Mouse (Mus musculus) C2C12 (cell line): ENCODE results near the gene 1700113H08Rik. TPM values are rescaled to one million over a fixed set of nuclear protein-coding genes. Genes with fewer than 3 reads are reported as not detected.

Experiments used
- H3K27me3 ChIP-seq: one replicate; pipeline ENCODE4 v1.6.1; 2011; ENCODE audit not compliant: control insufficient read depth, insufficient read depth, insufficient read length
- H3K36me3 ChIP-seq: one replicate; pipeline ENCODE4 v1.6.1; 2011; ENCODE audit not compliant: control insufficient read depth, insufficient read depth
- H3K4me3 ChIP-seq: one replicate; pipeline ENCODE4 v1.5.1; 2011; ENCODE audit warnings: mild to moderate bottlenecking, control low read depth; ENCODE audit not compliant: poor library complexity, insufficient read depth, severe bottlenecking
- H3K79me2 ChIP-seq: one replicate; pipeline ENCODE4 v1.6.1; 2011; ENCODE audit not compliant: control insufficient read depth, insufficient read depth
- H3K79me3 ChIP-seq: one replicate; pipeline ENCODE4 v1.6.1; 2011; ENCODE audit warnings: low read depth, control low read depth
- H3ac ChIP-seq: one replicate; pipeline ENCODE3; 2011; ENCODE audit warnings: low read depth; ENCODE audit not compliant: control insufficient read depth, insufficient read length
- CEBPB ChIP-seq: IDR thresholded peaks from one replicate; pipeline ENCODE4 v1.6.1; 2011; ENCODE audit warnings: low read depth, mild to moderate bottlenecking, control low read depth, moderate library complexity
- CTCF ChIP-seq: IDR thresholded peaks from one replicate; pipeline ENCODE4 v1.5.1; 2011; ENCODE audit not compliant: control insufficient read depth, insufficient read depth, insufficient read length
- FOSL1 ChIP-seq: IDR thresholded peaks from one replicate; pipeline ENCODE4 v1.8.0; 2011; ENCODE audit warnings: mild to moderate bottlenecking, low read length; ENCODE audit not compliant: poor library complexity, insufficient read depth, severe bottlenecking
- MAX ChIP-seq: IDR thresholded peaks from one replicate; pipeline ENCODE4 v1.6.1; 2011; ENCODE audit warnings: mild to moderate bottlenecking, control low read depth
- MYOD1 ChIP-seq: IDR thresholded peaks from one replicate; pipeline ENCODE4 v1.6.1; 2011; ENCODE audit warnings: low read depth; ENCODE audit not compliant: control insufficient read depth, insufficient read length
- MYOG ChIP-seq: IDR thresholded peaks from one replicate; pipeline ENCODE4 v1.6.1; 2011; ENCODE audit not compliant: control insufficient read depth, insufficient read length; ENCODE audit errors: extremely low read depth
- USF1 ChIP-seq: IDR thresholded peaks from one replicate; pipeline ENCODE4 v1.6.1; 2011; ENCODE audit warnings: low read depth, mild to moderate bottlenecking, control low read depth, moderate library complexity
- polyA plus RNA-seq: library from polyadenylated mRNA; unstranded; fragments of >200 nt; fragmentation: generic; extraction: Trizol; gene quantifications from one replicate; pipeline ENCODE4 v1.2.1, GENCODE M21; 2012; ENCODE audit warnings: missing spikeins

Gene 1700113H08Rik
- polyA plus RNA-seq, 1 experiment = not detected

DNA sequence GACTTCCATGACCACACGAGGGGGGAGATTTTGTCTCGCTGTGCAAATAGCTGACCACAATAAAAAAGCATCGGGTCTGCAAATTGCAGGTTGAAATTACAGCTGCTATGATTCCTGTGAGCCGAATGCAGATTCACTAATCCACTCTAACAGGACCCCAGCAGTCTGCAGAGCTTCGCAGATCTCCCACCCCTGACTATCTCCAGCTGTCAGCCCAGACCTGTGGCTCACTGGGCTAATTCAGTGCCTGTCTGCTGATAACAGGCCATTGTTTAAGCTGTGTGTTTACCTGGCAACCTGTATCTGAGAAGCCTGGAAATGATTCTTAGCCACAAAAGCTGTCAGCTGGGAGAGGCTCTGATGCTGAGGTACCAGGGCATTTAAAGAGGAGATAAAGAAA, 20.8 kb upstream of the 1700113H08Rik start:
- Histone ChIP-seq H3K36me3 (no peaks in the 10 kb centered on the region), H3K4me3 (no peak overlapping the region), H3K27me3 (peaks cover 8% of the 10 kb centered on the region), H3ac (no peak overlapping the region), H3K79me2 (no peaks in the 10 kb centered on the region), H3K79me3 (no peaks in the 10 kb centered on the region)
- no peak for TF ChIP-seq MYOG
- TF ChIP-seq MAX = no peak
- TF ChIP-seq USF1 = no peak
- no peak for TF ChIP-seq MYOD1
- no peak for TF ChIP-seq CEBPB
- TF ChIP-seq FOSL1 = no peak
- TF ChIP-seq CTCF = no peak

DNA sequence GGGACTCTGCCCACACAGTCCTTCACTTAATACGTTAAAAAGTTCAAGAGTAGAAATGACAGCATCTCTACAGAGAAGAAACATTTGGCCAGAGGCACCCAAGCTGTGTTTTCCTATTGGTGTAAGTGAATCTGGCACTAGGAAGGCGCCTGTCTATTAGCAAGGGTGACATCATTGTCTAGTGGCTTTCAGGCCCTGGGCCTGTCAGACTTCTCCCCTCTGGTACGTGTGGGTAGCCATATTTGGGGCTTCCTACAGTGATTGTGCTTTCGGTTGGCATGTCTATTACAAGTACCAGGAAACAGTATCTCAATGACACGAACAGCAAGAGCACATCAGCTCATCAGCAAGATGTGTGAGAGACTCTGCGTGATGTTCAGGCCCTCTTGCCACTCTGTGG, 18.5 kb upstream of the 1700113H08Rik start:
- no peaks in the 10 kb centered on the region for H3K79me2 ChIP-seq
- H3ac ChIP-seq = no peak overlapping the region
- TF ChIP-seq MAX (no peak), MYOG (no peak), CEBPB (no peak), FOSL1 (no peak), USF1 (no peak), CTCF (no peak), MYOD1 (no peak)
- H3K79me3 ChIP-seq = no peaks in the 10 kb centered on the region
- H3K36me3 ChIP-seq = no peaks in the 10 kb centered on the region
- H3K27me3 ChIP-seq = peaks cover 5% of the 10 kb centered on the region
- no peak overlapping the region for H3K4me3 ChIP-seq

DNA sequence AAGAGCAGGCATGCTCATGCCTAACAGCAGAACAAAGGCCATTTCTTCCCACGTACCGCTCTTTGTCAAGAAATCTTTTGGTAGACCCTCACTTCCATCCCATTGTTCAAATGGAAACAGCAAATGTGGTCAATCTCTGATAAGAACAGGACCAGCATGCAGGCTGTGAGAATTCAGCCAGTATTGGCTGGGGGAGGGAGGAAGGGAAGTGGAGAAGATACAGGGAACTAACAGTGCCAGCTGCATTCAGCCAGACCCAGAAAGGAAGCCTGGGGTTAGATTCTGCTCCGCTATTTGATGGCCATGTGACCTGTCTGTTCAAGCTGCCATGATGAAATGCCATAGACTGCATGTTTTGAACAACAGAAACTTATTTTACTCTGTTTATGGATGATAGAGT, 18.0 kb upstream of the 1700113H08Rik start:
- H3K27me3 ChIP-seq = peaks cover 5% of the 10 kb centered on the region
- no peak overlapping the region for H3K4me3 ChIP-seq
- H3K79me2 ChIP-seq = no peaks in the 10 kb centered on the region
- no peaks in the 10 kb centered on the region for H3K79me3 ChIP-seq
- TF ChIP-seq MYOG (no peak), CTCF (no peak), USF1 (no peak), MAX (no peak), FOSL1 (no peak), MYOD1 (no peak), CEBPB (no peak)
- H3K36me3 ChIP-seq = no peaks in the 10 kb centered on the region
- H3ac ChIP-seq = no peak overlapping the region

DNA sequence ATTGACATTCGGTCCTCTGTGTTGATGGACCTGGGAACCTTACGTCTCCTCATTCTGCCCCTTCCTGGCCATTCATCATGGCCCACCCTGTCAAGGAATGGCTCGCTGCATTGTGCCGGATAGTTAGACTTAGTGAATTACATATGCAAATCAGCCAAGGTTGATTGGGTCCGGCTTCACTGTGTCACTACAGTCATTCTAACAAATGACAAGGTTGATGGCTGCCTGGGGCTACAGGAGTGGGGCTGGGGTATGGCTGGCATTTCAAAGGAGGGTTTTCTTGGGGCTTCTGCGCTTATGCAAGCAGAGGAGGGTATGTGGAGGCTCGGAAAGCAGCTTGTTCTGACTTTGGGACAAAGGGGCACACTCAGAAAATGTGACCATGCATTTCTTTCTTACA, 16.6 kb upstream of the 1700113H08Rik start:
- H3K79me2 ChIP-seq = no peaks in the 10 kb centered on the region
- no peak overlapping the region for H3K4me3 ChIP-seq
- H3K36me3 ChIP-seq = no peaks in the 10 kb centered on the region
- TF ChIP-seq MYOD1 (no peak), MYOG (no peak), MAX (no peak), FOSL1 (no peak), CEBPB (no peak), USF1 (no peak), CTCF (no peak)
- peaks cover 3% of the 10 kb centered on the region for H3K27me3 ChIP-seq
- no peaks in the 10 kb centered on the region for H3K79me3 ChIP-seq
- no peak overlapping the region for H3ac ChIP-seq

DNA sequence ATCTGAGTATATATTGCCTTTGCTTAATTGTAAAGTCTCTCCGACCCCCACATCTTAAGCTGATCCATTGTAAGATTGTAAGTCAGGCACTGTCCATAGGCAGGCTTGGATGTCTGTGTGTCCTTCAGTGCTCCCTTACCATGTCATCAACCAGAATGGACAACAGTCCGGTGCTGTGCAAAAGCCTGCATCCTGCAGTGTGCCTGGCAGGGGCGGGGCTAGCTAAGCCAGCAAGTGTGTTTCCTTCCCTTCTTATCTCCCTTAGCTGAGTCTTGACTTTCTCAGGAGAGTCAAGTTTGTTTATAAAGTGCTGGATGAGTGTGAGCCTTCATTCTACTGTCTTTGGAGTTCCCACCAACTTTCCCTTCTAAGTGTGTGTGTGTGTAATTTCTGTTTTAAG, 12.6 kb upstream of the 1700113H08Rik start:
- H3K79me2 ChIP-seq = no peaks in the 10 kb centered on the region
- H3K79me3 ChIP-seq = no peaks in the 10 kb centered on the region
- no peaks in the 10 kb centered on the region for H3K36me3 ChIP-seq
- H3K27me3 ChIP-seq = no peaks in the 10 kb centered on the region
- no peak overlapping the region for H3ac ChIP-seq
- no peak overlapping the region for H3K4me3 ChIP-seq
- TF ChIP-seq CEBPB = no peak
- TF ChIP-seq MYOD1 = no peak
- TF ChIP-seq CTCF = no peak
- TF ChIP-seq USF1 = no peak
- no peak for TF ChIP-seq MAX
- no peak for TF ChIP-seq FOSL1
- TF ChIP-seq MYOG = no peak

DNA sequence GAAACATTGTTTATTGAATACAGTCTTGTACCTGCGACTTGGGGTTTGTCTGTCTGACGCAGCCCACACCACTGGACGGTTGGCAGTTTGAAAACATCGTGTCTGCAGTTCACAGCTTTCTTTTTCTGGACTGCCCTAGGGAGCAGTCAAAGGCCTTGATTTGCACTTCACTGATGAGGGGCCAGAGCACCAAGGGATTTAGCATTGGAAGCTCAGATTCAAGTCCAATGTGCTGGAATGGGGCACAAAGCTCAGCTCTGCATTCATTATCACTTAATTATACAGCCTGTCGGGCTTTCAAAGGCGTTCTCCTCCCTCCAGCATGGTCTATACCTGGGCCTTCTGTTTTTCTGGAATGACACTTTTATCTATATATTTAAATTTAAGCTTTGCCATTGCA, 11.4 kb upstream of the 1700113H08Rik start:
- TF ChIP-seq USF1 = no peak
- TF ChIP-seq MYOD1 = no peak
- no peak for TF ChIP-seq FOSL1
- TF ChIP-seq CTCF = no peak
- TF ChIP-seq CEBPB = no peak
- TF ChIP-seq MAX = no peak
- no peak for TF ChIP-seq MYOG
- no peaks in the 10 kb centered on the region for H3K36me3 ChIP-seq
- no peak overlapping the region for H3ac ChIP-seq
- H3K4me3 ChIP-seq = no peak overlapping the region
- no peaks in the 10 kb centered on the region for H3K79me3 ChIP-seq
- H3K27me3 ChIP-seq = no peaks in the 10 kb centered on the region
- no peaks in the 10 kb centered on the region for H3K79me2 ChIP-seq
